Mouse (Mus musculus) lung, postnatal 36 days (tissue): Measurements from ENCODE around the gene Plekha5.

Experiments used
- DNase-seq: peaks from one replicate; pipeline ENCODE4 v3.0.0; 2022; ENCODE audit warnings: mixed read lengths

The Plekha5 gene

DNA sequence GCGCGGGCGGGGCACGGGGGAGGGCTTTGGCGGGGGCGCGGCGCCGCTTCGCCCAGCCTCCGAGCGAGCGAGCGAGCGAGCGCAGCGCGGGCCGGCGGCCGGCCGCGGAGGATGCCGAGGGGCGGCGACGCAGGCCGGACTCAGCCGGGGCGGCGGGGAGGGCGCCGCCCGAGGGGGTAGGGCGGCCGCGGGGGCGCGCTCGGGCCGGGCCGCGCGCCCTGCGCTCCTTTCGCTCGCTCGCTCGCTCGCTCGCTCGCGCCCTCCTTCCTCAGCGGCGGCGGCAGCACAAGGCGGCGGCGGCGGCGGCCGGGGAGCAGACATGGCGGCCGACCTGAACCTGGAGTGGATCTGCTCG lies at the start of gene Plekha5:
Gene Plekha5 (plus strand): TSS at position 209 of the 355 bp plus-strand sequence.
- peak; percentile 61 for DNase-seq

DNA sequence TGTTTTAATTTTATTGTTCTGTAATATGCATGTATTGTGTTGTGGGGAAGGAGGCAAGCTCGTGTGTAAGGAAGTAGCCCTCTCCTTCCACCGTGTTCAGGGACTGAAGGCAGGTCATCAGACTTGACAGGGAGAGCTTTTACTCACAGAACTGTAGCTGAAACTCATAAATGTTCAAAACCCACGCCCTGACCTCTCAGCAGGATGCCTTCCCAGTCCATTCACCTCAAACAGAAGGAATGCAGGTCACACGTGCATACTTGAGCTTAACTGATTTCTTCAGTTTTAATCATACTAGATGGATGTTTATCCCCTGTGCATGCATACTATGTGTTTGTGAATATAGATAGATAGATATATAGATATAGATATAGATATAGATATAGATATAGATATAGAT lies 48.2 kb upstream of the Plekha5 start:
- no peak for DNase-seq

DNA sequence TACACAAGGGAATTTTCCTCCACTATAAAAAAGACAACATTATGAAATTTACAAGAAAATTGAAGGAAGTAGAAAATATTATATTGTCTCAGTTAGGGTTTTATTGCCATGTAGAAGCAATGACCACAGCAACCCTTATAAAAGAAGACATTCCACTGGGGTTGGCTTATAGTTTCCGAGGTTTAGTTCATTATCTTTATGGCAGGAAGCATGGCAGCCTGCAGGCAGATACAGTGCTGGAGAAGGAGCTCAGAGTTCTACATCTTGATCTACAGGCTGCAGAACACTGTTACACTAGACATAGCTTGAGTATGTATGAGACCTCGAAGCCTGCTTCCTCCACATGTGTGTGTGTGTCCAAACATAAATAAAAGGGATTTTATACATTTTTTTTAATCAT lies 43.3 kb upstream of the Plekha5 start:
- no peak for DNase-seq

DNA sequence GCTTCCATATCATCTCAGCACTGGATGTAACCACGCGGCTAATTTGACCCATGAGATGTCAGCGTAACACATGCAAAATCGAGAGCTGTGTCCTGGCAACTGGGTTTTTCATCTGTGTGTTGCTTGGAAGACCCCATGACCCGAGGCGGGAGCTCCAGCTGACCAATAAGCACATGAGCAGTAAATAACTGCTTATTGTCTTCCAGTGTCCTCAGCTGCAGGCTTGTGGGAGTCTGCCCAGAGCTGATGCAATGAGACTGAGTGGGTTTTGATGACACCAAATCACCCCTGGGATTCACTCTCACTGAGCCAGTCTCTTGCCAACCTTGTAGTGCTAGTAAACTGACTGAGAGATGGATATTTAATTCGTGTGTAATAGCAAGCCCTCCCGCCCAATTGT lies 42.7 kb upstream of the Plekha5 start:
- DNase-seq: no peak

DNA sequence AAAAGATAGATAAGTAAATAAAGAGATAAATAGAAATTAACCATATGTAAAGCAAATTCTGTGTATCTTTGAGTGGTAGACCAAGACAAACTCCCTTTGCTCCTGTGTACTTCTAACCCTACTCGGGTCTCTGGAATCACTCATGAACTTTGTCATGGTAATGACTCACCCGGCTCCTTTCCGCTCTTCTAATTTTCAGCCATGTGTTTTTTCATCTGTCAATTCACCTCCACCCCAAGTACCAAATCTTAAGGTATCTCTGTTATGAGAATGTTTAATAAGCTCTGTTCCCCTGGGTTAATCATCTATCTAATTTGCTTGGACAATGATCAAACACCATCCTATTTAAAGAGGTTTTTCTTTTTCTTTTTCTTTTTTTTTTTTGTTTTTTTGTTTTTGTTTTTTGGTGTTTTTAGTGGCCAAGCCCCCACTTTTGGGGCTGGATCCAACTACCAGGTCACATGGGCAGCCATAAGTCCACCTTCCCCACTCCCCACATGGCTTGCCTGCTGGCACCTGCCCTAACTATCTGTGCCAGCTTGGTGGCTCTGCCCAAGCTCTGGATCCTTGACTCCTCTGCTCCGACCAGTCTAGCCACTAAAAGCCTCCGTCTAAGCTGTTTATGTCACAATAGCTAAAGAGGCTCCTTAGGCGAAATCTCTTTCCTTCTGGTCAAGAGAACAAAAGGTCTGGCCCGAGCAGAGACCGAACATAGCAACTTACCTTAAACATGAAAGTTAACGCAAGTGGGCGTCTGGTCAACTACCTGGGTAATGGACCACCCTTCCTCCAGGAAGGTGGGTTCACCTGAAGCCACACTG lies 40.1 kb upstream of the Plekha5 start:
- no peak for DNase-seq

DNA sequence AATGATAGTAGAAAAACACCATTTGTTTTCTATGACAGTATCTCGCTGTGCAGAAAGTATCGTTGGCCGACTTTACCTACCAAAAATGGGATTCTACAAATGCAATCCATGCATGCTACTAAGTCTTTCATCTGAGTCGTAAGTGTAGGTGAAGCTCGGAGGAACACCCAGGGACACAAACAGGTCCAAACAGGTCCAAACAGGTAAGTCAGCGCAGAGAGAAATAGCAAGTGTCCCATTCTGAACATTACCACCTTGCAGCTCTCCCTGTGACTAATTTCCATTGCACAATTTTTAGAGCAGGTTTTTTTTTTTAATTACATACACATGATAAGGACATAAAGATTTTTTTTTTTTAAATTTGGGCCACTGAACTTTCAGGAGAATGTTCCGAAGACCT lies 27.2 kb upstream of the Plekha5 start:
- DNase-seq: no peak

DNA sequence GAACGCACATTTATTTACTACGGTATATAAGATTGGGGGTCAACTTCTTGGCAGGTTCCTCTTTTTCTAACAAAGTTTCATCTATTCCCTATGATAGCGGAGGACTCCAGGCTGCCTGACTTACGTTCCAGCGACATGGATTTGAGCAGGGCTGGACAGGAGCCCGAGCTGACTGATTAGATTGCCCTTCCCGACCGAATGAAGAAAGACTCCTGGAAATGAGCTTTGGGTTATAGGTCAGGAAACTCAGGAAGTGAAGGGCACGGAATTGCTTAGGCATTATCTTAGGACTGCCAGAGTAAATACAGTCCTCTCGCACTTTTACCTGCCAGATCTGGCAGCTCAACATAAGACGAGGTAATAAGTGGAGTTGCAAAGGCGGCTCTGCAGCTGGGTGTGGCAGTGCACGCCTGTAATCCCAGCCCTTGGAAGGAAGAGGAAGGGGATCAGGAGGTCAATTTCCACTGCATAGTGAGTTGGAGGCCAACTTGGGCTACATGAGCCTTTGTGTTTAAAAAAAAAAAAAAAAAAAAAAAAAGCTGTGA lies 21.0 kb upstream of the Plekha5 start:
- no peak for DNase-seq

DNA sequence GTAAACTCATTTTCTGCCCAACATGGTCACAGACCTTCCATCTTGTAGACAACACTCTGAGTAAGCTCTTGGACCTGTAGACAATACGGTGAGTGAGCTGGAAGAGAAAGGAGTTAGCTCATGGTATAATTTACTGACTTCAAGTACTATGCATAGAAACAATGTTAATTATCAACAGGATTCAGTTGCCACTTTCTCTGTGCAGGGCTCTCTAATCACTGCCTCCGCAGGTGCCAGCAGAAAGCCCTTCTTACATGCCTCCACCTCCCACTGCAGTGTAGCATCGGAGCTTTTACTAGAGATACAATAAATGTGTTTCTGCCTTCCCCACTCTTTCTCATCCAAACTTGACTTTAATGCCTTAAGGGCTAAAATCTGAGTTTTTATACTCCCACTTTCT lies 11.9 kb upstream of the Plekha5 start:
- DNase-seq: no peak

DNA sequence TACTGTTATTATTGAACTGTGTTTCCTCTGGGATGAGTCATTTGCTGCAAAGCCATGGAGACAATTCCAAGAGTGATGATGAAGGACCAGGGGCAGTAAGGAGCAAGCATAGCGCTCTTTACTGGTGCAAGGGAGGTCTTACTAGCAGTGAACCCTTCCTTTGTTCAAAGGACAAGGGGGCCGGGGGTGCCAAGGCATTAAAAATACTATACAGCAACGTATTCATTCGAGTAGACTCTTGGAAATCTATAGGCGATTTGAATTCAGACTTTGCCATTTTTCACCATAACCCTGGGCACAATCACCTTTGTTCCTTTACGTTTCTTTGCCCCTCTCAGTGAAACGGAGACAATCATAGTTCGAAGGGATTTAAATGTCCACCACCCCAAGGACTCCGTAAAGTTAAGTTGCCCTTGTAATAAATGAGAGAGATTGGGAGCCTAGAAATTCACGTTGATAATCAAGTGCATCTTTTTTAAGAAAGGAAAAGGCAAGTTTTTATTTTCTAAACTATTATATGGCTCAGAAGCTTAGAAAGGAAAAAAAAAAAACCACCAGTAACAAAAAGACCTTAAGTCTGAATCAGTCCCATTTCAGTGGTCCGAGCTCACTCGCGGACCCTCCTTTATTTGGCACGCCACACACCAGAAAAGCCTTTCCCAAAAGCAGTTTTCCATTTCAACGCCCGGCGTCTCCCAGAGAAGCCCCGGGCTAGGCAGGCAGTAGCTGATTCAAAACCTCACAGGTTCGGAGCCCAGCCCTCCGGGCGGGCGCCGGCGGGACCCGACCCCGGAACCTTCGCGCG lies 611 bp upstream of the Plekha5 start:
- no peak for DNase-seq

DNA sequence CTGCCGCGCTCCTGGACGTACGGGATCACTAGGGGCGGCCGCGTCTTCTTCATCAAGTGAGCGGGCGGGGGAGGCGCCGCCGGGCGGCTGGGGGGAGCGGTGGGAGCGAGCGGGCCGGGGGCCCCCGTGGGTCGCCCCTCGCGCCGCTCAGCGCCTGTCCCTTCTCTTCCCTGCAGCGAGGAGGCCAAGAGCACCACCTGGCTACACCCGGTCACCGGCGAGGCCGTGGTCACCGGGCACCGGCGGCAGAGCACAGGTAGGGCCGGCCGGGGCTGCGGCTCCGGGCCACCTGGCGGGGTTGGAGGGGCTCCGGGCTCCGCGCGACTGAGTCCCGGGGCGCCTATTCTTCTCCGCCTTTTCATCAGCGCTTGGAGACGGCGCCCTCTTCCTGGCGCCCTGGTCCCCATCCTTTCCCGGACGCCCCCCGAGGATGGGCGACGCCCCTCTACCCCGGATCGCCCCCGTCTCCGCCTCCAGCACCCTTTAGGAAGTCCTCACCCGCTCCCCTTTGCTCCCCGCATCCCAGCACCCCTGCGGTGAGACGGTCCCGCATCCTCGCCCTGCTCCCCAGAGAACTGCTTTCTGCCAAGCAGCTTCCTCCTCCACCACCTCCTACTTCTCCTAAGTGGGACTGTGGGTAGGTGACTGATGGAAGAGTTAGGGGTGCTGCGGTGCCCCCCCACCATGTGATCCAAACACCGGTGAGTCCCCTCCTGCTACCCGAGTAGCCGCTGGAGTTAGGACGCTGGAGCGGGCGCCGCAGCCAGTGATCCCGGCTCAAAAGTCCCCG lies 542 bp downstream of the Plekha5 start:
- DNase-seq: no peak

DNA sequence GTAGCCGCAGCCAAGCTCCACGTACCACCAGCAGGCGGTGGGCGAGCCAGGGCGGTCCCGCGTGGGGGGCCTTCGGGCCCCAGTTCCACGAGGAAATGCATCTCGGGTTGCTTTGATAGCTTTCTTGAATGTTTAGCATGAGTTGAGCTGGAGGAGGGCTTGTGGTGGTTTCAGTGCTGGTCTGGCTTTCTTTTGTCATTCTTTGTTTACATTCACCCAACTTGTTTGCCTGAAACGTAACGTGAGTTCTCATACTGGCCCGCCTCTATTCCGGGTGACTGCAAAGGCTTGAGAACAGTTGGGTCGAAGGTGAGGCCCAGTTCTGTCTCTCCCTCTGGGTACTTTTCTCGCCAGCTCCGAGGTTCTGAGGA lies 1.1 kb downstream of the Plekha5 start:
- peak; percentile 65 for DNase-seq

DNA sequence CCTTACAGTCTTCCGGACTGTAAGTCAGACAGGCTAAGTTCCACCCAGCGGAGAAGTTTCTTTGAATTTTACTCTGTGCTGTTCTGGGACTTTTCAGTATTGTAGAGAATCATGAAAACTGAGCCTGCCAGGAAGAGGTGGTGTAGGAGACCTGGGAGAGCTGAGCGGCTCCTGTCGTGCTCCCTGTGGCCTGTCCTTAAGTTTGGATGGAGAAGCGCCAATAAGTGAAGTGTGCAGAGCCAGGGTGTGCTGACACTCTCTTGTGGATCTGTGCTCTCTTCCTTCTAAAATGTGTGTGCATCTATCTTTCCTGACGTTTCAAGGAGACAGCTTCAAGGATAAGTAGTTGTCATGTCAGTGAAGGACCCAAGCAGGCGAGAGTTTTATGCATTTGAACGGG lies 5.4 kb downstream of the Plekha5 start:
- DNase-seq: no peak

DNA sequence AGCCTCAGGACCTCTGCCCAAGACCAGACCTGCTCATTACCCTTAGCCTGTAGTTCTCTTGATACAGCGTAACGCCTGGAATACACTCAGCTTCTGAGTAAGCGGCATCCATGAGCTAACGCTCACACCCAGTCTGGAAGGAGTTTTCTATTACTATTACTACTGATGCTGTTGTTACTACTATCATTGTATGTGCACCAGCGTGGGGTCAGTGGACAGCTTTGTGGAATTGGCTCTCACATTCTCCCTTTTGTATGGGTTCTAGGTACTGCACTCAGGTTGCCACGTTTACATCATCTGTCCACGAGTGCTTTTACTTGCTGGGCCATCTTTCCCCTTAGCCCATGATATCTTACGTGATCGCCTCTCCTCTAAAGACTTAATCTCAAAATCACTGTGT lies 8.5 kb downstream of the Plekha5 start:
- no peak for DNase-seq

DNA sequence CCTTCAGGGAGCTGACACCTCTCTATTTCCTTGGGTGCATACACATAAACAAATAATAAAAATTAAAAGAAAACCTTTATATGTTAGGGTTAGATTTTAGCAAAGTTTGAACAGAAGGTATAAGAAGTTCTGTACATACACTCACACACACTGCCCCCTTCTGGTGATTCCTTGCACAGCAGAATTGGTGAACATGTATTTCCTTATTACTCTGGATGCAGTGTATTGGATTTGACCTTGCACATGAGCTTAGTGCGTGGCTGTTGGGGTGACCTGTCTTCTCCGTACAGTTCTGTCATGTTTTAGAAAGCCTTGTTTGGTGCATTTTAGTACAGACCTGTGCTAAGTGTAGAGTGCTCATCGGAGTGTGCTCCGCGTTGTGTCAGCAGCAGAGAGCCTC lies 19.5 kb downstream of the Plekha5 start:
- peak; percentile 79 for DNase-seq

DNA sequence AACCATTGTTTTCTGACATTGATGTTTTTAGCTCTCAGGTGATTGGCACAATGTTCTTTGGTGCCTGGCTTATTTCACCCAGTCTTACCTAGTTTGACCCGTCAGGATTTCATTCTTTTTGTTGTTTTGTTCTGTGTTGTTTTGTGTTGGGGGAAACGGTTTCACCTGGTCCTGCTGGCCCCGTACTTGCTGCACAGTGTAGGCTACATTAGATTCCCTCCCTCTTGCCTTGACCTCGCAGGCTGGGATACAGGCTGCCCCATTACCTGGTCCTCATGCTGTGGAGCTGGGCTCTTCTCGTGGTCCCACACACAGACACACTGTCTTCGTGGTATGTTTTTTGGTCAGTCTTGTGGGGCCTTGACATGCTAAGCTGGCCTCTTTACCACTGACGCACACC lies 20.3 kb downstream of the Plekha5 start:
- no peak for DNase-seq

DNA sequence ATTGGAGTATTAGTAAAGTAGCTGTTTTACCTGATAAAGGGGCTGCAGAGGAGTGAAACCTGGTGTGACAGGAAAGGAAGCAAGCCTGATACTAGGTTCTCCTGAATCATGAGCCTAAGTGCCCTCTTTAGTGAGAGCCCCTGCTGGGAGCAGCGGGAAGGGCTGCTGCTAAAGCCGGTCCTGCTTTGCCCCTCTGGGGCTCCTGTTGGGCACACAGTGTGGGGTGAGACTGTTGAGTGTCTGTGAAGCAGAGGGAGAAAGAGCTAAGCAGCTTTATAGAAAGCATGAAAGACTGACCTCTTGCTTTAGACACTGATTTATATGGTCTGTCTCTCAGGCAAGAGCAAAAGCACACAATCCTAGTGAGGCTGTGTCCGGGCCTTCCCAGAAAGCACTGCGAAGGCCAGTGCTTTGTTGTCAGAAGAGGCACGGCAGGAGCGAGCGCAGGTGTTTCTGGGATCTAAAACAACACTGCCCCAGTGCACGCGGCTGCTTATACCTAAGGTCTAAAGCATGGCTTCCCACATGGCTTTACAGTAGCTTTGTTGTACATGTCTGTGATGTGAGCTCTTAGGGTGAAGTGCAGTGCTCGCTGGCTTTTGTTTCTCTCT lies 21.1 kb downstream of the Plekha5 start:
- DNase-seq: no peak

DNA sequence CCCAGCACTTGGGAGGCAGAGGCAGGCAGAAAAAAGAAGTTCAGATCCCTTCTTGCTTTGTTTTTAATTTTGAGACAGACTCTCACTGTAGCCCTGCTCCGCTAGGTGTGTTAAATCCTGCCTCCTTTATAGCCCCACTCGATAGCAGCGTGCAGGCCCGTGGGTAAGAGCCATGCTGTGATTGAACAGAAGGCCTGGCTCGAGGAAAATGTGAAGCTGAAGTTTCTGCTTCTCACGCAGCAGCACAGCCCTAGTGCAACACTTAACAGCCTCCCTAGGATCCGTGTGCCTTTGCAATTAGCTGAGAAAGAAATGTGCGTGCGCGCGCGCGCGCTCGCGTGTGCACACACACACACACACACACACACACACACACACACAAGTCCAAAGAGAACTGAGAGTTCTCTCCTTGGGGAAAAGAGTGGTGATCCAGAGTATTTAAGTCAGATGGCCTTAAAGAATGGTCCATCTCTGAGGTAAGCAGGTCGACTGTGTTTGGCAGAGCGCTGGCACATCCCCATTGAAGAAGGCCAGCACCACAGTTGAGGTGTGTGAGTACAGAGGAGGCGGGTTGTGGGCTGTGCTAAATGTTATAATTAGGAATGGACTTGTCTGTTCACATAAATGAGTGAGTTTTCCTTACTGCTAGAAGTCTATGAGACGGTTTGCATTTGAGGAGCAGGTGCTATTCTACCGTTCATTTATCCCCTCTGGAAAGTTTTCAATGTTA lies 24.3 kb downstream of the Plekha5 start:
- DNase-seq: no peak

DNA sequence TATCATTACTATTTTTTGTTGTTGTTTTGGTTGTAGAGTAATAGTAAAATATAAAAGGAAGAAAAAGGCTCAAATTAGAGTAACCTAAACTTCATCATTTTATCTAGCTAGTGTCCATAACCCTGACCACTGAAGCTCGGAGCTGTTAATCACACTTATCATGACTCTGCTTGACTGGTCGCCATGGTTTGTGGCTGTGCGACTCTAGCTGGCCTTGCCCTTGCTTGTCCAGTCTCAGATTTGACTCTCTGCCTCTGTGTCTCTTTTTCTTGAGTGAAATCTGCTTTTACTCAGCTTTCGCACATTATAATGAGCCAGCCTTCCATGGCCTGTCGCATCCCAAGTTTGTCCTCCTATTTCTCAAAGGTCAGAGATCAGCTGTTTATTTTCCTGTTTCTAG lies 26.8 kb downstream of the Plekha5 start:
- DNase-seq: no peak

DNA sequence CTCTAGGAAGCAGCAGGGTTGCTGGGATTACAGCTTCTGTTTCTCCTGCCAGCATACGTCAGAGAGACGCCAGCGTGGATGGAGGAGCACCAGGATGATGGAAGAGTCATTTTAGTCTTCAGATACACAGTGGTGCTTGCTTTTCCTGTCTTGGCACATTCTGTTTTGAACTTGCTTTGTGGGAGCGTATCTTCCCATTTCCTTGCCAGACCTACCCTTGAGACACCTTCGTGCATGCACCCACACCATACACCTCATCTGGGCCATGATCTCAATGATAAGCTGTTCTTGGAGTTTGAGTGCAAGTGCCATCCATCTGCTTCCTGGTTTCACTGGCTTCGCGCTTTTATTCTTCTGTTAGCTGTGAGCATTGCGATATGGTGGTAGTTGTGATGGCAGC lies 28.9 kb downstream of the Plekha5 start:
- no peak for DNase-seq

DNA sequence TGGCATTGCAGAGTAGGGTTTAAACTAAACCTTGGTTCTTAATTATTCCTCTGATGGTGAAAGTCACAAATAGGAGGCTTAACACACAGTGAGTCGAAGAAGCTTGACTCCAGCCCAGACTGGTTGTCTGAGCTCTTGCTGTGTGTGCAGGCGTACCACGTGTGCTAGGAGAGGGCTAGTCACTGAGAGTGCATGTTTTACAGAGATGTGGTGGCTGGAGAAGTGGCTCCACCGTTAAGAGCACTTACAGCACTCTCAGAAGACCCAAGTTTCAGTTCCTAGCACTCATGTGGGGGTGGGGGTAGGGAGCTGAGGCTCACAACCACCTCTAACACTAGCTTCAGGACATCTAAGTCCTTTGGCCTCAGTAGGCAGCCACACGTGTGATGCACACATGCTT lies 29.6 kb downstream of the Plekha5 start:
- DNase-seq: peak; percentile 24

DNA sequence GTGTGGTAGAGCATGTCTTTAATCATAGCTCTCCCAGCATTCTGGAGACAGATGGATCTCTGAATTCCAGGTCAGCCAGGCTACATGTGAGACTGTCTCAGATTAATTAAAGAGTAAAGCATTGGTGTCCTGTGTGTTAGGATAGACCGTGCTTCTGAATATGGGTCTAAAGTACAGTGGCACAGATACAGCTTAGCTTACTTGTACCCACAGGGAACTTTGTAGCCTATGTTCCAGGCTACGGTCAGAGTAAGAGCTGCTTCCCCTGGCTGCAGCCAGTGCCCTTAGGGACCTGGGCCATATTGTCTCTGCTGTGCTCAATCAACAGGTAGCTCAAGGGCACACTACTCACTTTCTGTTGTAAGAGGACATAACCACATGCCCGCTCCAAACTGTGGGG lies 30.5 kb downstream of the Plekha5 start:
- no peak for DNase-seq

DNA sequence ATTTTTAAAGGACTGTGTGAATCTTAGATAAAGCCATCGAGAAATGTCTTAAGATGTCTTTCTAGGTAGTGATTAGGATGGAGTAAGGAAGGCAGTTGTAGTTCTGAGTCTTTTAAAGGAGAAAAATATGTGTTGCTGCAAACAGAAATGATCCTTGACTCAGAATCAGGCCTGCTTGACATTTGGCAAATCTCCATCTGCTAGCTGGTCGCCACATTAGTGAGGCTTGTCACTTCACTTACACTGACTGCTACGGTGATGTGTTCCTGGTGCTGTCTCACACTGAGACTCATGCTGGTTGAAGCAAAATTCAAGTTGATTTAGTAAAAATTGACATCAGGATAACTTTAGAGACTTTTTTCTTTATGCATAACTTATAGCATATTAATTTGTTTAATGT lies 32.0 kb downstream of the Plekha5 start:
- peak; percentile 28 for DNase-seq
